Mouse (Mus musculus) MEL (cell line): ENCODE results near the gene Ccdc186. TPM values are rescaled to one million over a fixed set of nuclear protein-coding genes. Genes with fewer than 3 reads are reported as not detected.

ENCODE experiments used
- DNase-seq: peaks from one replicate; pipeline ENCODE4 v3.0.0; 2011; ENCODE audit warnings: low read depth, low spot score
- H3K27ac ChIP-seq: 2 replicates; pipeline ENCODE4 v1.5.1; 2012; ENCODE audit warnings: low read depth, mild to moderate bottlenecking, control low read depth, low read length, moderate library complexity; ENCODE audit not compliant: control insufficient read depth
- H3K27me3 ChIP-seq, 2 experiments: fragments of 150-350 bp in 1 of 2; sonication (generic) in 1 of 2; 2 replicates each; pipeline ENCODE4 v1.6.1; 2012; ENCODE audit warnings: low read length in 2 of 2, mild to moderate bottlenecking in 2 of 2, improper control_type of control experiment in 1 of 2, moderate library complexity in 1 of 2; ENCODE audit not compliant: insufficient read depth in 2 of 2, control insufficient read depth in 1 of 2
- H3K36me3 ChIP-seq, 2 experiments: 2 replicates each; pipeline ENCODE4 v1.6.1; 2012 to 2014; ENCODE audit warnings: low read length in 2 of 2, improper control_type of control experiment in 1 of 2, inconsistent platforms in 1 of 2, mild to moderate bottlenecking in 1 of 2; ENCODE audit not compliant: insufficient read depth in 2 of 2, control insufficient read depth in 1 of 2
- H3K4me1 ChIP-seq, 2 experiments: fragments of 150-350 bp in 1 of 2; sonication (generic) in 1 of 2; 2 replicates each; pipeline ENCODE4 v1.6.1; 2012; ENCODE audit warnings: low read length in 2 of 2, improper control_type of control experiment in 1 of 2, mild to moderate bottlenecking in 1 of 2; ENCODE audit not compliant: insufficient read depth in 2 of 2, control insufficient read depth in 1 of 2
- H3K4me3 ChIP-seq, 2 experiments: fragments of 150-350 bp in 1 of 2; sonication (generic) in 1 of 2; 2 replicates each; pipeline ENCODE4 v1.5.1; 2012; ENCODE audit warnings: low read depth in 2 of 2, low read length in 2 of 2, mild to moderate bottlenecking in 2 of 2, moderate library complexity in 2 of 2, control low read depth in 1 of 2, improper control_type of control experiment in 1 of 2; ENCODE audit not compliant: control insufficient read depth in 1 of 2, insufficient read depth in 1 of 2
- H3K79me2 ChIP-seq: 2 replicates; pipeline ENCODE4 v1.6.1; 2012; ENCODE audit warnings: mild to moderate bottlenecking, low read length, moderate library complexity; ENCODE audit not compliant: control insufficient read depth, poor library complexity, insufficient read depth
- H3K9ac ChIP-seq: 2 replicates; pipeline ENCODE4 v1.6.1; 2012; ENCODE audit warnings: low read depth, mild to moderate bottlenecking, control low read depth, low read length, moderate library complexity; ENCODE audit not compliant: control insufficient read depth, poor library complexity, severe bottlenecking
- H3K9me3 ChIP-seq: fragments of 150-350 bp; sonication (generic); replicated peaks from 2 replicates; pipeline ENCODE4 v1.6.1; 2012; ENCODE audit warnings: mild to moderate bottlenecking, low read length, improper control_type of control experiment, moderate library complexity; ENCODE audit not compliant: insufficient read depth
- CHD1 ChIP-seq: IDR thresholded peaks from 2 replicates; pipeline ENCODE4 v1.6.1; 2012; ENCODE audit warnings: low read depth, mild to moderate bottlenecking, inconsistent platforms, low read length, improper control_type of control experiment
- CHD2 ChIP-seq: IDR thresholded peaks from 2 replicates; pipeline ENCODE4 v1.6.1; 2011; ENCODE audit warnings: low read length, improper control_type of control experiment
- ELF1 ChIP-seq: IDR thresholded peaks from 2 replicates; pipeline ENCODE4 v1.6.1; 2014; ENCODE audit warnings: low read depth, mild to moderate bottlenecking, inconsistent platforms, low read length, improper control_type of control experiment, moderate library complexity
- GABPA ChIP-seq: IDR thresholded peaks from 2 replicates; pipeline ENCODE4 v1.6.1; 2012; ENCODE audit warnings: low read depth, mild to moderate bottlenecking, inconsistent platforms, low read length, improper control_type of control experiment, moderate library complexity
- GATA1 ChIP-seq: IDR thresholded peaks from 2 replicates; pipeline ENCODE4 v1.6.1; 2011; ENCODE audit warnings: low read depth, low read length, improper control_type of control experiment
- HCFC1 ChIP-seq: IDR thresholded peaks from 2 replicates; pipeline ENCODE4 v1.6.1; 2012; ENCODE audit warnings: low read depth, mild to moderate bottlenecking, inconsistent platforms, low read length, improper control_type of control experiment, moderate library complexity
- JUND ChIP-seq: IDR thresholded peaks from 2 replicates; pipeline ENCODE4 v1.6.1; 2011; ENCODE audit warnings: low read depth, mild to moderate bottlenecking, improper control_type of control experiment, low read length
- MAX ChIP-seq: IDR thresholded peaks from 2 replicates; pipeline ENCODE4 v1.6.1; 2011; ENCODE audit warnings: low read length, improper control_type of control experiment
- MAZ ChIP-seq: IDR thresholded peaks from 2 replicates; pipeline ENCODE4 v1.6.1; 2012; ENCODE audit warnings: low read depth, mild to moderate bottlenecking, inconsistent platforms, low read length, improper control_type of control experiment
- MEF2A ChIP-seq: IDR thresholded peaks from 2 replicates; pipeline ENCODE4 v1.6.1; 2014; ENCODE audit warnings: low read depth, mild to moderate bottlenecking, inconsistent platforms, low read length, improper control_type of control experiment; ENCODE audit not compliant: poor library complexity, insufficient replicate concordance, severe bottlenecking; ENCODE audit errors: extremely low read depth
- NELFE ChIP-seq: IDR thresholded peaks from 2 replicates; pipeline ENCODE4 v1.6.1; 2011; ENCODE audit warnings: low read depth, low read length, improper control_type of control experiment
- NRF1 ChIP-seq: IDR thresholded peaks from 2 replicates; pipeline ENCODE4 v1.6.1; 2014; ENCODE audit warnings: low read depth, mild to moderate bottlenecking, inconsistent platforms, low read length, improper control_type of control experiment, moderate library complexity; ENCODE audit not compliant: poor library complexity, insufficient read depth, severe bottlenecking
- POLR2A ChIP-seq, 2 experiments: IDR thresholded peaks; 2 replicates each; pipeline ENCODE4 v1.6.1; 2011 to 2012; ENCODE audit warnings: low read length in 2 of 2, mild to moderate bottlenecking in 2 of 2, control low read depth in 1 of 2, improper control_type of control experiment in 1 of 2, low read depth in 1 of 2, moderate library complexity in 1 of 2; ENCODE audit not compliant: control insufficient read depth in 1 of 2, insufficient read depth in 1 of 2, poor library complexity in 1 of 2
- POLR2AphosphoS2 ChIP-seq: IDR thresholded peaks from 2 replicates; pipeline ENCODE4 v1.6.1; 2011; ENCODE audit warnings: low read length, improper control_type of control experiment
- RAD21 ChIP-seq: IDR thresholded peaks from 2 replicates; pipeline ENCODE4 v1.6.1; 2011; ENCODE audit warnings: mild to moderate bottlenecking, low read depth, low read length, improper control_type of control experiment
- RCOR1 ChIP-seq: IDR thresholded peaks from 2 replicates; pipeline ENCODE4 v1.6.1; 2012; ENCODE audit warnings: low read depth, mild to moderate bottlenecking, inconsistent platforms, low read length, improper control_type of control experiment
- SIN3A ChIP-seq: IDR thresholded peaks from 2 replicates; pipeline ENCODE4 v1.6.1; 2012; ENCODE audit warnings: low read length, improper control_type of control experiment, inconsistent platforms
- SMC3 ChIP-seq: IDR thresholded peaks from 2 replicates; pipeline ENCODE4 v1.6.1; 2011; ENCODE audit warnings: low read depth, low read length, improper control_type of control experiment
- TAL1 ChIP-seq: IDR thresholded peaks from 2 replicates; pipeline ENCODE4 v1.6.1; 2012; ENCODE audit warnings: mild to moderate bottlenecking, inconsistent platforms, low read length, moderate library complexity, mixed read lengths
- TBP ChIP-seq: IDR thresholded peaks from 2 replicates; pipeline ENCODE4 v1.8.0; 2011; ENCODE audit warnings: low read depth, low read length, improper control_type of control experiment
- TCF12 ChIP-seq: IDR thresholded peaks from 2 replicates; pipeline ENCODE4 v1.6.1; 2014; ENCODE audit warnings: low read depth, mild to moderate bottlenecking, inconsistent platforms, low read length, improper control_type of control experiment, moderate library complexity
- USF1 ChIP-seq: IDR thresholded peaks from 2 replicates; pipeline ENCODE4 v1.6.1; 2014; ENCODE audit warnings: low read depth, mild to moderate bottlenecking, inconsistent platforms, low read length, improper control_type of control experiment, moderate library complexity
- USF2 ChIP-seq, 2 experiments: IDR thresholded peaks; 2 replicates each; pipeline ENCODE4 v1.6.1; 2011 to 2012; ENCODE audit warnings: improper control_type of control experiment in 2 of 2, low read length in 2 of 2, borderline replicate concordance in 1 of 2, inconsistent platforms in 1 of 2, low read depth in 1 of 2, mild to moderate bottlenecking in 1 of 2; ENCODE audit not compliant: insufficient read depth in 1 of 2
- ZC3H11A ChIP-seq: IDR thresholded peaks from 2 replicates; pipeline ENCODE4 v1.6.1; 2012; ENCODE audit warnings: low read depth, mild to moderate bottlenecking, inconsistent platforms, low read length, improper control_type of control experiment
- ZKSCAN1 ChIP-seq: IDR thresholded peaks from 2 replicates; pipeline ENCODE4 v1.6.1; 2012; ENCODE audit warnings: low read depth, mild to moderate bottlenecking, inconsistent platforms, low read length, improper control_type of control experiment, moderate library complexity
- ZMIZ1 ChIP-seq: IDR thresholded peaks from 2 replicates; pipeline ENCODE4 v1.6.1; 2012; ENCODE audit warnings: low read depth, mild to moderate bottlenecking, inconsistent platforms, low read length, improper control_type of control experiment, moderate library complexity
- polyA plus RNA-seq, 2 experiments: library from polyadenylated mRNA; stranded (reverse) in 1 of 2; unstranded in 1 of 2; fragments of >175 nt in 1 of 2; fragments of >200 nt in 1 of 2; gene quantifications; 2 replicates each; pipeline versions ENCODE4 v1.2.1 to v1.2.4; 2012; ENCODE audit warnings: low replicate concordance in 2 of 2, low read depth in 1 of 2; ENCODE audit not compliant: insufficient read length in 2 of 2, insufficient read depth in 1 of 2, missing spikeins in 1 of 2
- total RNA-seq: library from RNA; depleted of rRNA; stranded (reverse); fragments of 300-350 nt; gene quantifications from 2 replicates; pipeline ENCODE4 v1.2.3, GENCODE M21; 2012

Gene Ccdc186
- total and polyA plus RNA-seq, 3 experiments: 7.9 to 72.2 (median 21.9) TPM

DNA sequence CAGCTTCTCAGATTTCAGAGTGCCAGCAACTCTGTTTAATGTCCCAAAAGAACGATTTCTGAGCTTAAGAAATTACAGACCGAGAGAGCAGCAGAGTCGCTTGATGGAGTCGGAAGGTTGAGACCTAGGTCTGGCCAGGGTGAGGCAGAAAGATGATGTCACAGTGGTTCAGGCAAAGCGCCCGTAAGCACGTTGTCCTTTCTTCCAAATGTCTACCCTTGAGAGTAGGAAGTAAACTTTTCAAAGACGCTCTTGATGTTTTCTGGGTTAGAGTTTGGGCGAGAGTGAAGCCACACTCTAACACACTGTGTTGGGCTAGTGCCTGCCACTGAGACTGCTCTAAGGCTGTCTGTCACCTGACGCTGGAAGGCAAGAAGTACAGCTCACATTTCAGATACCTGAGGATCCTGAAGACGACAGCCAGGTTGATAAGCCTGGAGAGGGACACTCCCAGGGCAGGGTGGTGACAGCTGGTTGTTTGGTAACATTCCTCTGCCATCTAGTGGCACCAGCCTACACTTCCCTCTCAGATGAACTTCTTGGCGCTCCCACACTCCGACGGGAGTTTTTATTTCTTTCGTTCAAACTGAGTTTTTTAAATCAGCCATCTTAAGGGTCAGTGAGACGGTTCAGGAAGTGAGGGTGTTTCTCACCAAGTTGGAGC lies 45.1 kb downstream of the Ccdc186 start (continued):
- TF ChIP-seq GABPA (no peak), JUND (no peak)

DNA sequence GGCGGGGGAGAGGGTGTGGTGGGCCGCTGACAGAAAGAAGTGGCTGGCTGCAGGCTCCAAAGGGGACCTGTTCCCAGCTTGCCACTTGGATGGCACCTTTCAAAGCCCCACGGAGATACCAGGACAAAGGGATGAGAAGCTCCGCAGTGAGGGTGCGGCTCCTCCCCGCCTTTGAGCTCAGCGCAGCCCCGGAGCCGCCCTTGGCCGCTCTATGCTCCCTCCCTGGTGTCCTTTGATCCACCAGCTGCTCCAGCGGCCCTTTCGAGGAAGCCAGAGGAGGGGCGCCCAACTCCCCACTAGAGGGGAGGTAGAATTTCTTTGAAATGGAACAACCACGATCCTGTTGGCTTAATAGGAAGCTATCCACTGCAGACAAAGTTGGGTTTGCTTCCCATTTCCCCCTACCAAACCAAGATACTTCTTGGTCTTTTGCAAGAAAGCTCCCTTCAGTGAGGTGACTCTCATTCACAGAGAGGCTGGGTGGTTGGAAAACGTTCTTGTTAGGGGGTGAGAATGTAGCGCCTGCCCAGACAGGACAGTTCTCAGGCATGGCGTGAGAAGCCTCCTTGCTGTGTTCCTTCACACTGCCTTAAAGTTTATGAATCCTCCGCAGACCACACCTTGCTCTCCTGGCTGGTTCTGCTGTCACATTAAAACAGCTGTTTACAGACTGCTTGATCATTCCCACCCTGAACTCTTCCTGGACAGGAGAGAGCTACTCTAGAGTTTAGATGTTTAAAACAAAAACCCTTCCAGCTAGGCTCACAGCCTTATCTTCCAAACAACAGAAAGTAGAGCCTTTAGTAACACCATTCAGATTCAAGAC lies 45.9 kb downstream of the Ccdc186 start:
- H3K4me3 ChIP-seq: no peak overlapping the region

DNA sequence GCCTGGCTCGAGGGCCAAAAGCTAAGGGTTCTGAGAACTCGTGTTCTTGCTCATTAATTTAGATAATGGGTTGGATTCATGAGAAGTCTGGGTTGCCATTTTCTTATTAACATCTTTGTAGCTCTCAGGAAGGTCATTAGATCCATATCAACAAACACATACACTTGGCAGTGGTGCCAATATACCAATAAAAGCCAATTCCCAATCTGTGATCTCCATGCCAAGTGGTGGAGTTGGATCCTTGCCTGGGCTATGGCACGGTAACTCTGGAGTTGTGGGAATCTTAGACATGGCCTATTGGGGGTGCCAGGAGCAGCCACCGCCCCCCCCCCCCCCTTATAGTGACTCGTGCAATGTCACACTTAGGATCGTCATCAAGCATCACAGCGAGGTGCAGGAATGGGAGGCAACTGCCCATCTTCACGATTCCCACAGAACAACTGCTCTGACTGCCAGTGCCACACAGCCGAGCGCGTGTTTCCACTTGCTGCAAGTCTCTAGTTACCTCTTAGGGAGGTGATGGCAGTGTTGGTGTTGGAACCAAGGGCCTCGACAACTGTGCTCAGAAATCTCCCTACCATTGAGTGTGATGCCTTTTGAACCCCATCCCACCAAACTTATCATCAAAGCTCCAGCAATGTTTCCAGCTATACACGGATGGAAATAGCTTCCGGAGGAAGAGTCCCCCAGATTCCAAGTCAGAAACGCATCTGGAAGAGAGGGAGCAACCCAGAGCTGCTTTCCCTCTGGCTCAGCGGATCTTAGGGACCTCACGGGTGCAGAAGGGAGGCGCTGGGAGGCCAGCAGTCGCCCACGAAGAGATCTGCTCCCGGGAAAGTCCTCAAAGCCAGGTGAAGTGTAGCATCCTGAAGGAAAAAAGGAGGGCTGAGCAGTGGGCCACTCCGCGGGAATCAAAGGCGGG lies 46.8 kb downstream of the Ccdc186 start:
- Histone ChIP-seq H3K27ac (no peak overlapping the region), H3K79me2 (no peaks in the 10 kb centered on the region)
- TF ChIP-seq HCFC1 (no peak), TCF12 (no peak), ZKSCAN1 (no peak), ZMIZ1 (no peak), CHD2 (no peak), POLR2AphosphoS2 (no peak), SMC3 (no peak), TAL1 (no peak), ZC3H11A (no peak), USF1 (no peak), NRF1 (no peak), RAD21 (no peak), RCOR1 (no peak), MAX (no peak), POLR2A (IDR thresholded peaks at IDR 0.05; ENCODE audit: control insufficient read depth in 1 of 2, insufficient read depth in 1 of 2, low read depth in 1 of 2, low read length in 2 of 2, poor library complexity in 1 of 2) (no peak), MEF2A (no peak), USF2 (IDR thresholded peaks at IDR 0.05; ENCODE audit: borderline replicate concordance in 1 of 2, insufficient read depth in 1 of 2, low read depth in 1 of 2, low read length in 2 of 2) (no peak), GATA1 (no peak)
- TF ChIP-seq, all 39 proteins: peak for 0
- H3K27me3 ChIP-seq: peaks cover 0 to 2% of the 10 kb centered on the region in 2 experiments; a peak in 2 of 4 replicates
- H3K4me1 ChIP-seq: no peaks in the 10 kb centered on the region
- DNase-seq: no peak
- H3K4me3 ChIP-seq: no peak overlapping the region
- H3K36me3 ChIP-seq: no peaks in the 10 kb centered on the region
- H3K9ac ChIP-seq: no peak overlapping the region
- no peaks in the 10 kb centered on the region for H3K9me3 ChIP-seq

More for the DNA sequence above, 45.9 kb downstream of the Ccdc186 start:
- Histone ChIP-seq H3K9me3 (no peaks in the 10 kb centered on the region), H3K9ac (no peak overlapping the region), H3K27ac (no peak overlapping the region), H3K36me3 (no peaks in the 10 kb centered on the region), H3K79me2 (no peaks in the 10 kb centered on the region), H3K27me3 (peaks cover 0 to 2% of the 10 kb centered on the region in 2 experiments; a peak in 2 of 4 replicates), H3K4me1 (no peaks in the 10 kb centered on the region)
- TF ChIP-seq MEF2A: no peak
- TF ChIP-seq SIN3A: no peak
- TF ChIP-seq ZKSCAN1: no peak
- TF ChIP-seq ELF1: no peak
- TF ChIP-seq TBP: no peak
- no peak for TF ChIP-seq RCOR1
- no peak for TF ChIP-seq NRF1
- TF ChIP-seq TAL1: no peak
- TF ChIP-seq NELFE: no peak
- no peak for TF ChIP-seq MAZ
- TF ChIP-seq CHD1: no peak
- no peak for TF ChIP-seq USF2 (IDR thresholded peaks at IDR 0.05; ENCODE audit: borderline replicate concordance in 1 of 2, insufficient read depth in 1 of 2, low read depth in 1 of 2, low read length in 2 of 2)
- TF ChIP-seq GATA1: no peak
- DNase-seq: no peak
